Mouse (Mus musculus) small intestine, adult 2 months (tissue): ENCODE measurements around the gene Gtf2a1. TPM values are rescaled to one million over a fixed set of nuclear protein-coding genes. Genes with fewer than 3 reads are reported as not detected.

Source experiments
- H3K27ac ChIP-seq: fragments of 200-500 bp; 2 replicates; pipeline ENCODE4 v1.5.1; 2012; ENCODE audit warnings: low read depth, low read length, control low read depth, inconsistent platforms; ENCODE audit not compliant: insufficient read depth
- H3K27me3 ChIP-seq: fragments of 200-500 bp; 2 replicates; pipeline ENCODE4 v1.6.1; 2012; ENCODE audit warnings: mild to moderate bottlenecking, moderate library complexity, low read length, inconsistent platforms; ENCODE audit not compliant: control insufficient read depth, insufficient read depth
- H3K36me3 ChIP-seq: fragments of 200-500 bp; 2 replicates; pipeline ENCODE4 v1.6.1; 2012; ENCODE audit warnings: mild to moderate bottlenecking, low read length, control low read depth, inconsistent platforms; ENCODE audit not compliant: control insufficient read depth, insufficient read depth
- H3K4me1 ChIP-seq: fragments of 200-500 bp; 2 replicates; pipeline ENCODE4 v1.6.1; 2012; ENCODE audit warnings: low read length, inconsistent platforms, mixed read lengths; ENCODE audit not compliant: control insufficient read depth, insufficient read depth, insufficient read length
- H3K4me3 ChIP-seq: fragments of 200-500 bp; 2 replicates; pipeline ENCODE4 v1.5.1; 2012; ENCODE audit warnings: low read depth, mild to moderate bottlenecking, control low read depth, inconsistent platforms, low read length, moderate library complexity
- CTCF ChIP-seq: fragments of 200-500 bp; IDR thresholded peaks from 2 replicates; pipeline ENCODE4 v1.5.1; 2012; ENCODE audit warnings: low read depth, mild to moderate bottlenecking, control low read depth, inconsistent platforms, low read length, moderate library complexity, mixed read lengths; ENCODE audit not compliant: insufficient replicate concordance, insufficient read length; ENCODE audit errors: extremely low read depth
- POLR2A ChIP-seq: fragments of 200-500 bp; IDR thresholded peaks from 2 replicates; pipeline ENCODE4 v1.6.1; 2012; ENCODE audit warnings: low read depth, mild to moderate bottlenecking, control low read depth, inconsistent platforms, low read length, moderate library complexity
- WGBS: fragments of 180-500 bp; shearing (Covaris S2); methylation state at CpG from one replicate; pipeline ENCODE4 v1.1.7; 2018; 5-methylcytosine and 5-hydroxymethylcytosine counted together
- polyA plus RNA-seq: library from polyadenylated mRNA; depleted of rRNA; stranded (reverse); fragments of >200 nt; gene quantifications from 2 replicates; pipeline ENCODE4 v1.2.3, GENCODE M21; 2012

Gtf2a1 gene
- polyA plus RNA-seq, 1 experiment, result 8.7 TPM

- Histone ChIP-seq H3K4me3 (no peak overlapping the region), H3K27me3 (no peaks in the 10 kb centered on the region), H3K36me3 (no peaks in the 10 kb centered on the region), H3K27ac (no peak overlapping the region), H3K4me1 (no peaks in the 10 kb centered on the region)
- TF ChIP-seq POLR2A (no peak), CTCF (no peak)
- WGBS, result 82% methylated on average over 13 of the region's 13 CpGs
Observed at GRCm38 (mm10) chr12:91606651-91607050, 16.4 kb upstream of the Gtf2a1 start.

DNA sequence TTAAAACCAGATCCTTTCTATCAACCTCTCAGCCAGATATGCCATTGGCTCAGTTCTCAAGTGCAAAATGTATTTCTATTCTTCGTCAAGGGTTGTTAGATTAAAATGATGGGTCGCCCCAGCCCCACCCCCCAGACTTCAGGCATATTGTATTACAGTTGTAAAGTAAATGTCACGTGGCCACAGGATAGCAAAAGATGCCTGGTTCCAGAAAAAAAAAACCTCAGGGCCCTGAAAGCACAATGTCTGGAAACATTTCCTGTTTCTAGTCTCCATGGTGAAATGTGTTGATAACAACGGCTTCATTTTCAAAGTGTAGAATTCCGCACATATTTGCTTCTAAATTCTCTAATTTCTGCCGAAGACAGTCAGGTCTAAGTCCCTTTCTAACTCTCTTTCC, 14.3 kb upstream of the Gtf2a1 start:
- WGBS, result 23% methylated on average over 6 of the region's 6 CpGs

GRCm38 (mm10) chr12:91592128-91592527, 1.8 kb upstream of the Gtf2a1 start:
- WGBS, result 87% methylated on average over 3 of the region's 3 CpGs
- H3K36me3 ChIP-seq, result no peaks in the 10 kb centered on the region

More for the DNA sequence above, 14.3 kb upstream of the Gtf2a1 start:
- Histone ChIP-seq H3K27ac (no peak overlapping the region), H3K27me3 (no peaks in the 10 kb centered on the region), H3K4me1 (no peaks in the 10 kb centered on the region), H3K4me3 (no peak overlapping the region), H3K36me3 (no peaks in the 10 kb centered on the region)
- TF ChIP-seq POLR2A (no peak), CTCF (no peak)

DNA sequence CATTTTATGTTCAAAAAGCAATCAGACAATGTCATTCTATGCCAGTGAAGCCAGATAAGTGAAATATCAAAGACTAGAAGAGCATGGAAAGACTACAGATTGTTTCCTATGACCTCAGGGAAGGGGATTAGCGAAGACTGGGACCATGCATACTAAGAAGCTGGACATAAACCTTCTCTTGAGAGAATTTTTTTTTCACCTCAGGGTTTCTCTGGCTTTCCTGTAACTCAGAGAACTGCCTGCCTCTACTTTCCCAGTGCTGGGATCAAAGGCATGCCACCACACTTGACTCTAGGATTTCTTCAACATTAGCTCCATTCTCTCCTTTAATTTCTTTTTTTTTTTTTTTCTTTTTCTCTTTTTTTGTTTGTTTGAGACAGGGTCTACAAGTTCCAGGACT, 904 bp upstream of the Gtf2a1 start:
- H3K27ac ChIP-seq, result peak overlapping the region; percentile 100; the same call in 1 of the 2 replicates
- H3K36me3 ChIP-seq, result no peaks in the 10 kb centered on the region
- 93% methylated on average over 1 of the region's 1 CpGs for WGBS
- H3K4me1 ChIP-seq, result peaks cover 4% of the 10 kb centered on the region; the same call in 1 of the 2 replicates
- H3K4me3 ChIP-seq, result no peak overlapping the region
- no peak for TF ChIP-seq POLR2A
- no peak for TF ChIP-seq CTCF
- no peaks in the 10 kb centered on the region for H3K27me3 ChIP-seq

More at GRCm38 (mm10) chr12:91592128-91592527, 1.8 kb upstream of the Gtf2a1 start:
- no peak overlapping the region for H3K27ac ChIP-seq
- peaks cover 4% of the 10 kb centered on the region; the same call in 1 of the 2 replicates for H3K4me1 ChIP-seq
- H3K27me3 ChIP-seq, result no peaks in the 10 kb centered on the region
- no peak overlapping the region for H3K4me3 ChIP-seq
- no peak for TF ChIP-seq POLR2A
- no peak for TF ChIP-seq CTCF

DNA sequence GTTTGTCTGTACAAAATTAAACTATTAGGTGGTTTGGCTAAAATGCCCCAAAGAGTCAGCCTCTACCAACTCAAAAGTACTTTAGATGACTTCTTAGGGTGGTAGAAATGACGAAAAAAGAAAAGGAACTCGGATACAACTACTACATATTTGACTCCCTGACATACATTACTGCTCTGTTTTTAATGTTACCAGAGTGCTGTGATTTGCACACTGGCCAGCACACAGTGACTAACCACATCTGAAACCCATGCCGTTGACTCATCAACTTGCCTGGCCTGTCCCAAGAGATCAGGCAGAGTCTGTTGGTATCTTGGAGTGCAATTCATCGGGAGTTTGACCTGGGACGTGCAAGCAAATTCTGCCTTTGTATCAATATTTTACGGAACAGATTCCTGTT, 429 bp upstream of the Gtf2a1 start:
- H3K27me3 ChIP-seq, result no peaks in the 10 kb centered on the region
- H3K36me3 ChIP-seq, result peaks cover 2% of the 10 kb centered on the region; the same call in 1 of the 2 replicates
- peak overlapping the region; percentile 100 for H3K27ac ChIP-seq
- WGBS, result 7% methylated on average over 6 of the region's 6 CpGs
- H3K4me1 ChIP-seq, result peaks cover 4% of the 10 kb centered on the region; the same call in 1 of the 2 replicates
- H3K4me3 ChIP-seq, result peak overlapping the region; percentile 99; the same call in 1 of the 2 replicates
- TF ChIP-seq POLR2A, result no peak
- no peak for TF ChIP-seq CTCF

DNA sequence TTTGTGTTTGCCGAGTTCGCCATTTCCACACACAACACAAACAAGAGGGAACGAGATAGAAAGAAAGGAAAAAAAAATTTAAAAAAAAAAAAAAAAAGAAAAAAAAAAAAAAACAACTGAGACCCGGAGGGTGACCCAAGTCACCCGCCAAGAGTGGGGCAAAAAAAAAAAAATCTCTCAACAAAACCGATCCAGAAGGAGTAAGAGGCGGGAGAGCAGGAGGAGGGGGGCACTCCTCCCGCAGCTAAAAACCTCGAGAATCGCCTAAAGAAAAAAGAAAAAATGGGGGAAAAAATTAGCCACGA, 793 bp downstream of the Gtf2a1 start:
- Histone ChIP-seq H3K27ac (peak overlapping the region; percentile 95), H3K36me3 (peaks cover 8% of the 10 kb centered on the region), H3K4me1 (peaks cover 4% of the 10 kb centered on the region; the same call in 1 of the 2 replicates), H3K4me3 (peak overlapping the region; percentile 94), H3K27me3 (no peaks in the 10 kb centered on the region)
- WGBS, result under 1% methylated on average over 11 of the region's 11 CpGs
- no peak for TF ChIP-seq POLR2A
- peak; percentile 13; the same call in 1 of the 2 replicates for TF ChIP-seq CTCF

DNA sequence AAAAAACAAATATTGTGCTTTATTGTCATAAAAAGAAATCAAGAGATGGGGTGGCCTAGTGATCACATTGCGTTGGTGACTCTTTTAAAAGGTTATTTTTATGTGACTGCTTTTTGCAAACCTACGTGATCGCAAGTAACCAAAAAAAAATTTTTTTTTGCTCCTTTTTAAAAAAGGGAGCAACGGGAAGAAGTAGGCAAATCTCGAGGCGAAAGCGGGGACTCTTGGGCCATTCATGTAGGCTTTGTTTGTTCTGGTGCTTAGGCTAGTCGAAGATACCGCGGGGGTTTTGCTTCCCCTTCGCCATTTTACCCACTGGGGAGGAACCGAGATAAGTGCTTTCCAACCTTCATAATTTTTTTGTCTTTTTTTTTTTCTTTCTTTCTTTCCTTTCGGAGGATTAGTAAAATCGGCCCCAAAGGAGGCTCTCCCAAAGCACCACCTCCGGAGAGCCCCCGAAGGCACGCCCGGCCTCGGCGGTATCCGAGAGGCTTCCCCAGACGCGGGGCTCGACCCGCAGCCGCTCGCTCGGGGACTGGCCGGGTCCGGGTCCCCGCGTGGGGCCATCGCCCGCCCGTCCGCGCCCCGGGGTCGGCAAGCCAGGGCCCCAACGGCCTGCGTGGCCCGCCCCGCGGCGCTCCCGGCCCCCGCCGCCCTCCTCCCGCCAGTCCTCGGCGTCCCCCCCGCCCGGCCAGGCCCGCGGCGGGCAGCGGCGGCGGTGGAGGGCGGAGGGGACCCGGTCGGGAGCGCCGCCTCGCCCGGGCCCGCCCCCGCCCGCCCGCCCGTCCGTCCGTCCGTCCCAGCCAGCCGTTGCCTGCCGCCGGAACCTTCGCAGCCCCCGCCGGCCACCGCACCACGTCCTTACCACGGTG, 1.4 kb downstream of the Gtf2a1 start:
- Histone ChIP-seq H3K27me3 (no peaks in the 10 kb centered on the region), H3K4me1 (peaks cover 4% of the 10 kb centered on the region; the same call in 1 of the 2 replicates), H3K27ac (peak overlapping the region; percentile 95), H3K4me3 (peak overlapping the region; percentile 94), H3K36me3 (peaks cover 12% of the 10 kb centered on the region)
- TF ChIP-seq CTCF (no peak), POLR2A (no peak)
- under 1% methylated on average over 73 of the region's 83 CpGs for WGBS
